Mouse (Mus musculus): ENCODE measurements at regions not wholly inside any gene's neighbourhood (a gene's known extent, or its start where the extent isn't known, plus 50 kb on each side); places are given as distances from the start of the nearest gene placed in this dataset.

GRCm38 (mm10) chr4:7145756-7146155 lies 1093.1 kb downstream of the Car8 start:
- 91% methylated on average over 2 of the region's 2 CpGs for WGBS

GRCm38 (mm10) chr4:7144215-7144614 lies 1094.6 kb downstream of the Car8 start:
- no peak overlapping the region for H3K4me3 ChIP-seq (ENCODE audit: low read depth, low read length)
- no peaks in the 10 kb centered on the region for H3K4me1 ChIP-seq (ENCODE audit: control insufficient read depth, insufficient read depth, low read length)
- no peak overlapping the region for H3K9ac ChIP-seq (replicated peaks; ENCODE audit: low read depth, low read length)
- H3K27ac ChIP-seq (ENCODE audit: low read depth, low read length) = no peak overlapping the region
- H3K36me3 ChIP-seq (ENCODE audit: control insufficient read depth, insufficient read depth, low read length) = no peaks in the 10 kb centered on the region
- H3K27me3 ChIP-seq (ENCODE audit: control insufficient read depth, insufficient read depth, low read length) = no peaks in the 10 kb centered on the region
- no peak overlapping the region for H3K4me2 ChIP-seq (ENCODE audit: low read depth, low read length)
- ATAC-seq (ENCODE audit: low read depth) = no peak
- H3K9me3 ChIP-seq (ENCODE audit: control insufficient read depth, low read length) = no peaks in the 10 kb centered on the region

More at GRCm38 (mm10) chr4:7145756-7146155, 1093.1 kb downstream of the Car8 start:
- ATAC-seq (ENCODE audit: low read depth) = no peak
- Histone ChIP-seq H3K4me3 (ENCODE audit: low read depth, low read length) (no peak overlapping the region), H3K4me2 (ENCODE audit: low read depth, low read length) (no peak overlapping the region), H3K9ac (replicated peaks; ENCODE audit: low read depth, low read length) (no peak overlapping the region), H3K36me3 (ENCODE audit: control insufficient read depth, insufficient read depth, low read length) (no peaks in the 10 kb centered on the region), H3K4me1 (ENCODE audit: control insufficient read depth, insufficient read depth, low read length) (no peaks in the 10 kb centered on the region), H3K27me3 (ENCODE audit: control insufficient read depth, insufficient read depth, low read length) (no peaks in the 10 kb centered on the region), H3K9me3 (ENCODE audit: control insufficient read depth, low read length) (no peaks in the 10 kb centered on the region), H3K27ac (ENCODE audit: low read depth, low read length) (no peak overlapping the region)

- ATAC-seq (ENCODE audit: low read depth) = no peak
- no peak overlapping the region for H3K9ac ChIP-seq (replicated peaks; ENCODE audit: low read depth, low read length)
- H3K27me3 ChIP-seq (ENCODE audit: control insufficient read depth, insufficient read depth, low read length) = no peaks in the 10 kb centered on the region
Observed at GRCm38 (mm10) chr4:7143676-7144075, 1095.2 kb downstream of the Car8 start.

GRCm38 (mm10) chr4:7142781-7143180 lies 1096.1 kb downstream of the Car8 start:
- Histone ChIP-seq H3K36me3 (ENCODE audit: control insufficient read depth, insufficient read depth, low read length) (no peaks in the 10 kb centered on the region), H3K4me1 (ENCODE audit: control insufficient read depth, insufficient read depth, low read length) (no peaks in the 10 kb centered on the region), H3K4me3 (ENCODE audit: low read depth, low read length) (no peak overlapping the region), H3K9me3 (ENCODE audit: control insufficient read depth, low read length) (no peaks in the 10 kb centered on the region), H3K9ac (replicated peaks; ENCODE audit: low read depth, low read length) (no peak overlapping the region), H3K27ac (ENCODE audit: low read depth, low read length) (no peak overlapping the region), H3K4me2 (ENCODE audit: low read depth, low read length) (no peak overlapping the region), H3K27me3 (ENCODE audit: control insufficient read depth, insufficient read depth, low read length) (no peaks in the 10 kb centered on the region)
- no peak for ATAC-seq (ENCODE audit: low read depth)
- 75% methylated on average over 6 of the region's 6 CpGs for WGBS

More at GRCm38 (mm10) chr4:7143676-7144075, 1095.2 kb downstream of the Car8 start:
- no peak overlapping the region for H3K4me2 ChIP-seq (ENCODE audit: low read depth, low read length)
- no peaks in the 10 kb centered on the region for H3K9me3 ChIP-seq (ENCODE audit: control insufficient read depth, low read length)
- H3K36me3 ChIP-seq (ENCODE audit: control insufficient read depth, insufficient read depth, low read length) = no peaks in the 10 kb centered on the region
- no peaks in the 10 kb centered on the region for H3K4me1 ChIP-seq (ENCODE audit: control insufficient read depth, insufficient read depth, low read length)
- H3K27ac ChIP-seq (ENCODE audit: low read depth, low read length) = no peak overlapping the region
- WGBS = 76% methylated on average over 2 of the region's 2 CpGs
- no peak overlapping the region for H3K4me3 ChIP-seq (ENCODE audit: low read depth, low read length)

- Histone ChIP-seq H3K4me2 (ENCODE audit: low read depth, low read length) (no peak overlapping the region), H3K4me1 (ENCODE audit: control insufficient read depth, insufficient read depth, low read length) (no peaks in the 10 kb centered on the region), H3K27me3 (ENCODE audit: control insufficient read depth, insufficient read depth, low read length) (no peaks in the 10 kb centered on the region), H3K9me3 (ENCODE audit: control insufficient read depth, low read length) (no peaks in the 10 kb centered on the region), H3K36me3 (ENCODE audit: control insufficient read depth, insufficient read depth, low read length) (no peaks in the 10 kb centered on the region), H3K27ac (ENCODE audit: low read depth, low read length) (no peak overlapping the region), H3K4me3 (ENCODE audit: low read depth, low read length) (no peak overlapping the region), H3K9ac (replicated peaks; ENCODE audit: low read depth, low read length) (no peak overlapping the region)
- ATAC-seq (ENCODE audit: low read depth) = no peak
- 41% methylated on average over 4 of the region's 4 CpGs for WGBS
Observed at GRCm38 (mm10) chr4:7112159-7112558, 1126.7 kb downstream of the Car8 start.

GRCm38 (mm10) chr4:7092957-7093356 lies 1145.9 kb downstream of the Car8 start:
- Histone ChIP-seq H3K36me3 (ENCODE audit: control insufficient read depth, insufficient read depth, low read length) (no peaks in the 10 kb centered on the region), H3K9ac (replicated peaks; ENCODE audit: low read depth, low read length) (no peak overlapping the region), H3K27me3 (ENCODE audit: control insufficient read depth, insufficient read depth, low read length) (no peaks in the 10 kb centered on the region), H3K9me3 (ENCODE audit: control insufficient read depth, low read length) (no peaks in the 10 kb centered on the region), H3K4me3 (ENCODE audit: low read depth, low read length) (no peak overlapping the region), H3K4me1 (ENCODE audit: control insufficient read depth, insufficient read depth, low read length) (no peaks in the 10 kb centered on the region), H3K4me2 (ENCODE audit: low read depth, low read length) (no peak overlapping the region), H3K27ac (ENCODE audit: low read depth, low read length) (no peak overlapping the region)
- no peak for ATAC-seq (ENCODE audit: low read depth)
- WGBS = 91% methylated on average over 7 of the region's 7 CpGs

- ATAC-seq (ENCODE audit: low read depth) = no peak
- no peak overlapping the region for H3K27ac ChIP-seq (ENCODE audit: low read depth, low read length)
- no peak overlapping the region for H3K4me2 ChIP-seq (ENCODE audit: low read depth, low read length)
- H3K27me3 ChIP-seq (ENCODE audit: control insufficient read depth, insufficient read depth, low read length) = no peaks in the 10 kb centered on the region
- H3K36me3 ChIP-seq (ENCODE audit: control insufficient read depth, insufficient read depth, low read length) = no peaks in the 10 kb centered on the region
- no peak overlapping the region for H3K4me3 ChIP-seq (ENCODE audit: low read depth, low read length)
- no peaks in the 10 kb centered on the region for H3K4me1 ChIP-seq (ENCODE audit: control insufficient read depth, insufficient read depth, low read length)
- no peak overlapping the region for H3K9ac ChIP-seq (replicated peaks; ENCODE audit: low read depth, low read length)
- no peaks in the 10 kb centered on the region for H3K9me3 ChIP-seq (ENCODE audit: control insufficient read depth, low read length)
Observed at GRCm38 (mm10) chr4:7091201-7091814, 1147.5 kb downstream of the Car8 start.

Measured in neural tube, embryonic 14.5 days (tissue).